Mouse (Mus musculus): ENCODE measurements at regions not wholly inside any gene's neighbourhood (a gene's known extent, or its start where the extent isn't known, plus 50 kb on each side); places are given as distances from the start of the nearest gene placed in this dataset.
"Not testable (repeated sequence)": the region's sequence is repeated elsewhere in the genome, so short reads cannot be mapped to it uniquely, and the experiment has no call there.

DNA sequence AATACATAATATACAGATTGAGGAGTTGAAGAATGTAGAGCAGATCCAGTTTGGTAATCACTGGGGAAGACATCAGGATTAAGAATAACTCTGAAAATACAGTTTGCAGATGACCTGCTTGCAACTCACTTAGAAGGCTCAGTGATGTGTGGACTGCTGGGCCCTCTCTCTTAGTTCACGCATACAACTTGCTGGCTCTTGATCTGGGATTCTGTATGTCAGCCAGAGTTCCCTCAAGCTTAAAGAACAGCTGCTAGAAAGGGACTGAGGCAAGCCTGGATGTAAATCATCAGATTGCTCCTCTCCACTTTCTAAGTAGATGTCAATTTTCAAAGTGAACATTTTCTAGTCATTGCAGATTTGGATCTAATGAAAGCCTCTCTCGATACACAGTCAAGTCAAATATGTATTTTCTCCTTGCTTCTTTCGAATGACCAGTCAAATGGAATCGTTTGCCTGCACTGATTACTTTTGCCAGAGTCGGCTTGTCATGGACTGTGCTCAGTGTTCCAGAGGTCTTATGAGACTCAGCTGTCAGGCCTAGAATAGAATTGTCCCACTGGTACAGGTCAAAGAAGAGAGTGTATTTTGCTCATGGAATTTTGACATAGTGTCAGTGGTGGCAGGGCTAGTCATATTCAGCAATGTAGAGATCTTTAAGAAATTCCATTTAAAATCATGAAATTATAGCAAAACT, 334.2 kb upstream of the Cwc22 start:
- DNase-seq (ENCODE audit: low spot score in 2 of 2): no peak

DNA sequence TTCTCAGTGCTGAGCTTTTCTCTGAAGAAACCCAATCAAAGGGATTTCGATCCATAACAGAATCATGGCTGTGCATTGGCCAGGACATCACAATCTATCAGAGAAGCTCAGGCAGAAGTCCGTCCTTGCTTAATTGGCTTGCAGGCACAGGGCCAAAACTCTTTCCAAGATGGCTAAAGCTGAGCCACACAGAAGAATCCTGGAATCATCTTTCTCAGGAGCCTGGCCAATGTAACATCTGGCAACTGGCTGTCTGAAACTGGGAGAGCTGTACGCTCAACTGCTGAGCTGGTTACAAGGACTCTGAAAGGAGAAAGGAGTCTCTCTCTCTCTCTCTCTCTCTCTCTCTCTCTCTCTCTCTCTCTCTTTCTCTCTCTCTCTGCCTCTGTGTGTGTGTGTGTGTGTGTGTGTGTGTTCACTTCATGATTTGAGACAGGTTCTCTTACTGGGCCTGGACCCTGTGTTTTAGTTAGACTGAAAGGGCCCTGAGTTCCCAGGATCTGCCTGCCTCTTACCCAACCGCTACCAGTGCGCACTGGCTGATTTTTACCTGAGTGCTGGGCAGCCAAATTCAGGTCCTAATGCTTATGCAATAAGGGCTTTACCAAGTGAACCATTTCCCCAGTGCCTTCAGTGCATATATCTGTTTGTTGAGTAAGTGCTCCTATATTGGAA, 333.3 kb upstream of the Cwc22 start:
- peak in 1 of 2 experiments; percentile 9 for DNase-seq (ENCODE audit: low spot score in 2 of 2)

DNA sequence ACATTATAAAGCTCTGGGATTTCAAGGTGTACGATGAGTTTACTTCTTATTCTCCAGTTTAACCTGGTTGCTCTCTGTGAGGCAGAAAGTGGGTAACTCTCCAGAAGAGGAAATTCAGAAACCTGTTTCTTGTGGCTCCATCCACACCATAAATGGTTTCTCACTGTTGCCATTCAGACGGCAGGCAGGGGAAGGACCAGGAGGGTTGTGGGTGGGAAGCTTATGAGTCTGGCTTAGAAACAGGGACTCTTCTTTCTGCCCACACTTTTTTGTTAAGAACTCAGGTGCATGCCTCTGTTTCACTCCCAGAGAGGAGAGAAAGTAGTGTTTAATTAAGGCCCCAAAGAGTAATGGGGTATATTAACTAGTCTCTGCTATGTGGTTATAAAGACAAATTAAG, 332.5 kb upstream of the Cwc22 start:
- no peak for DNase-seq (ENCODE audit: low spot score in 2 of 2)

DNA sequence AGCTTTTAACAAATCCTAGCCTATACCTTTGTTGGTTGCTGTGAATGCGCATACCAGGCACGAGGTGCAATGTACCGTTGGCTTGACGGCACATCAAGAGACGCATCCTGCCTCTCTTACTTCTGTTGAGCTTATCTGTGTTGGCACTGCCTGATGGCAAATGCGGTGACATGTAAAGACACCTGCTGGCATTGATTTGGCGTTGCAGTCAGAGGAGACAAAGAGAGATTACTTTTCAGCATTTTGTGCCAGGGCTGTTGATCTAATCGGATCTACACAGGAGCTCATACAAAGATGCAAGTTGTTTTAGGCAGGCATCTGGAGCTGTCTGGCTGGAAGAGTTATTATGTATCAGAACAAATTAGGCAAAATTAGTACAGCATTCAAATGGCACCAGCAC, 331.5 kb upstream of the Cwc22 start:
- no peak for DNase-seq (ENCODE audit: low spot score in 2 of 2)

DNA sequence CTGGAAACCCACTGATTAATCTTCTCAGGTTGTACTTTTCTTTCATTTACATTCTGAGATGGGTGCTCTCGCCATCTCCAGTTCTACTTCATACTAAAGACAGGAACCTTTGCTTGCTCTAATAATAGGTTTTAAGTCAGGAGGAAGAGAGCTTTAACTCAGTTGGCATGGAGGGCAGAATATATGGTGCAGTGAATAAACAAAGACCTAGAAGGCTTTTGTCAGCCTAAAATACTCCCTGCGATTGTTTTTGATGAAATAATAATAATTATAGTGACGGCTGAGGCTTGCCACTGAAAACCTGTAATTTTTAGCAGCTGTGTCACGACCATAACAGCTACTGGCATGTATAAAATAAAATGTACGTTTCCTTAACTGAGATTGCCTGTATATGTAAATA, 327.9 kb upstream of the Cwc22 start:
- DNase-seq (ENCODE audit: low spot score in 2 of 2): no peak

DNA sequence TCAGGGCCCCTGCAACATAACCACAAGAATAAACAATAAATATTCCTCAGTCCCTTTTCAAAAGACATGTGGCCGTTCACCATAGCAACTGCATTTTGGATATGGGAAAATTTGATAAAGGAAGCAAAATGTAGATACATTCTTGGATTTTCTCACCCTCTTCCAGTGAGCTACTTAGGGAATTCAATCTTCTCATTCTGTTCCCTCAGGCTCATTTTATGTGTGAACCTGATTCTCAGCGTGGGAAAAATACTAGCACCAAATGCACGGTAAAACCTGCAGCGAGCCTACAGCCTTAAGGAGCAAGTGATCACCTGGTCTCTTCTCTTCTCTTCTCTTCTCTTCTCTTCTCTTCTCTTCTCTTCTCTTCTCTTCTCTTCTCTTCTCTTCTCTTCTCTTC, 322.5 kb upstream of the Cwc22 start:
- DNase-seq (ENCODE audit: low spot score in 2 of 2): no peak

DNA sequence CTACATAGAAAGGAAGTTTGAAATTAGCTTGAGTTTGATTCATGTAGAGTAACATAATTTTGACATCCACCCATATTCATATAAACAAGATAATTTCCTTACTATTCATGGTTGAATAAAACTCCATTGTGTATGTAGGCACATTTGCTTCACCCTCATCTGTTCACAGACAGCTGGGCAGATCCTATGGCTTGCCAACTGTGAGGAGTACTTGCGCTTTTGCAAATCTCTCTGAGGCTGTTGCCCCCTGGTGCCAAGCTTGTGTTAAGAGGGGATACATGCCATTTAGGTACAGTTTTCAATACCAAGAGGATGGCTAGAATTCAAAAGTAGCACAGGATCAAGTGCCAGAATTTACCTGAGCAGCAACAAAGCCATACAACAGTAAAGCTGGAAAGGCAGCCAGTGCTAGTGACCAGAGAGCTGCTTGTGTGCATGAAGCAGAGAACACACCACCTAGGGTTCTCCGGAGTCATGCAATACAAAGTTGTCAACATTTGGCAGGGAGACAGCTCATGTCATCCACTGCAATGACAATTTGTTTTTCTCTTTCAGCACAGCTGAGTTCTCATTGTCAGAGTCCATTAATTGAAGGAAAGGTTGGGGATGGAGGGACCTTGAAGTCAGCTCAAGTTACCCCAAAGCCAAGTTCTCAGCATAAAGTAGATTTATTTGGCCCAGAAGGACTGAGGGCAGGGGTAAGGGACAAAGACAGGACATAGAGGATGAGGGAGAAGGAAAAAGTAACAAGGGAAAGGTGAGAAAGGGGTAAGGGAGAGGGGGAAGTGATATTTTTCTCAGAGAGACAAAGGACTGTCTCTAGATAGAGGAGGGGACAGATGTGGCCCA, 321.6 kb upstream of the Cwc22 start:
- no peak for DNase-seq (ENCODE audit: low spot score in 2 of 2)

DNA sequence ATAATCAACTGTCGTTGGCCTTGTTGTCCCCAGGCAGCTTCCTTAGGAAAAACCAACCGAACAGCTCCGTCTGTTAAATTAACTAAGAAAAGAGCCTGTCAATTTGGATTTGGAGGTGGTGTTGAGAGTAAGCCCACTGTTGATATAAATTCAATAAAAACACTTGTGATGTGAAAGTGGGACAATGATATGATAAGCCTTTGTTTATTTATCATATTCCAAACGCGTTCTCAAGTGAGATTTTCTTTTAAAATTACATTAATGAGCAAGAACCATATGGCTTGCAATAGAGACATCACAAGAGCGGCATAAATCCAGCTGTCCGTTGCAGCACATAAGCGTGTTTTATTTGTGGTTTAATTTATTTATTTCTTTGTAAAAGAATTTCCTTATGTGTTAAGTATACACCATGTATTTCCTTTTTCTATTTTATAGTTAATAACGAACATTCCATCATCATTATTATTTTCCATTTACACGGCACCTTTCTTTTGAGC, 307.5 kb upstream of the Cwc22 start:
- no peak for DNase-seq (ENCODE audit: low spot score in 2 of 2)

DNA sequence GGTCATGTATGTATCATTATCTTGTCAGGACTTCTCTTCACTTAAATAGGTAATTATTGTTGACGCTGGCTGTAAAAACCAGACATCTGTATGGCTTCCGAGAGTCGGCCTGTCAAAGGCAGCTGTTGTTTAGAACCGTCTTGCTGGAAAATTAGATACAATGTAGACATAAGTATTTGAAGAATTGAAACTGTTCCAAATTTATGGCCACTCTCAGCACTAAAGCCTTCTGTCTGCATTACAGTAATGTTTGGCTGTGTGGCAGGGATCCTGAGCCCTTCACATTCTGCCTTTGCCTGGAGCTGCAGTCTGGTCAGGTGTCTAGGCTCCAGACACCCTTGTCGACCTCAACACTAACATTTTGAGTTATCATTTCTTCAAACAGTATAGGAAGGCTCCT, 300.2 kb upstream of the Cwc22 start:
- DNase-seq (ENCODE audit: low spot score in 2 of 2): no peak

DNA sequence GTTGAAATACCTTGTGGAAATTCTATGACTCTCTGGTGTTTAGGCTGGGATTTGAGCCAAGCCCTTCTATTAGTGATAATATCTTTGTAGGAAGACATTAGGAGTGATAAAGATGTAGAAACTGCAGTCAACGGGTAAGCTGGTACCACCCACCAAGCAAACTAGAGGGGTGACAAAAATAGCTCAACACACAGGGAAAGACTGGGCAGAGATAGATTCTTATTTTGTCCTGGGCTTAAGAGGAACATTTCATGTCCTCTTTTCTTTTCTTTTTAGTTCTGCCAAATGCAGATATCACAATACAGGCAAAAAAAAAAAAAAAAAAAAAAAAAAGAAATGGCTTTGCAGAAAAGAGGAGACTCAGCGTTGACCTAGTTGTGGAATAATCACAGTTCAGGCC, 294.1 kb upstream of the Cwc22 start:
- DNase-seq (ENCODE audit: low spot score in 2 of 2): no peak

DNA sequence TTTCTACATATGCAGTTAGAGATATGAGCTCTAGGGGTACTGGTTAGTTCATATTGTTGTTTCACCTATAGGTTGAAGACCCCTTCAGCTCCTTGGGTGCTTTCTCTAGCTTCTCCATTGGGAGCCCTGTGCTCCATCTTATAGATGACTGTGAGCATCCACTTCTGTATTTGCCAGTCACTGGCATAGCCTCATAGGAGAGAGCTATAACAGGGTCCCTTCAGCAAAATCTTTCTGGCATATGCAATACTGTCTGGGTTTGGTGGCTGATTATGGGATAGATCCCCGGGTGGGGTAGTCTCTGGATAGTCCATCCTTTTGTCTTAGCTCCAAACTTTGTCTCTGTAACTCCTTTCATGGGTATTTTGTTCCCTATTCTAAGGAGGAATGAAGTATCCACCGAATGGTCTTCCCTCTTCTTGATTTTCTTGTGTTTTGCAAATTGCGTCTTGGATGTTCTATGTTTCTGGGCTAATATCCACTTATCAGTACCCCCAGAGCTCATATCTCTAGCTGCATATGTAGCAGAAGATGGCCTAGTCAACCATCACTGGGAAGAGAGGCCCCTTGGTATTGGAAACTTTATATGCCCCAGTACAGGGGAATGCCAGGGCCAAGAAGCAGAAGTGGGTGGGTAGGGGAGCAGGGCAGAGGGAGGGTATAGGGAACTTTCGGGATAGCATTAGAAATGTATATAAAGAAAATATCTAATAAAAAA, 279.4 kb upstream of the Cwc22 start:
- not testable (repeated sequence) for DNase-seq (ENCODE audit: low spot score in 2 of 2)

DNA sequence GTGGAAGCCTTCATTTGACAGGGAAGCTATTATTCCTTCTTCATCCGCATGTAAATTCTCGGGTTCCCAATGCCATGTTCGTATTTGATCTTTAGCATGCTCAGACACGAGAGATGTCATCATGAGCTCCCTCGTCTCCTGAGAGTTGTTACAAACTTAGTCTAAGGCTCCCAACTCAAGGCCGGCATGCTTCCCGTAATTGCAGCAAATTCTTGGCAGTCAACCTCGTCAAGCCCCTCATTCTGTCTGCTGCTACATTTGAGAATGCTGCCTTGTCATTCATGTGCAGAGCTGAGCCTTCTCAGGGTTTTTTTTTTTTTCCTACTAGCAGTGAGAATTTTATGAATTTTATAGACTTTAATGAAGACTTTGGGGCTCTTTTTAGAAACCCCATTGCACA, 268.3 kb upstream of the Cwc22 start:
- no peak for DNase-seq (ENCODE audit: low spot score in 2 of 2)

DNA sequence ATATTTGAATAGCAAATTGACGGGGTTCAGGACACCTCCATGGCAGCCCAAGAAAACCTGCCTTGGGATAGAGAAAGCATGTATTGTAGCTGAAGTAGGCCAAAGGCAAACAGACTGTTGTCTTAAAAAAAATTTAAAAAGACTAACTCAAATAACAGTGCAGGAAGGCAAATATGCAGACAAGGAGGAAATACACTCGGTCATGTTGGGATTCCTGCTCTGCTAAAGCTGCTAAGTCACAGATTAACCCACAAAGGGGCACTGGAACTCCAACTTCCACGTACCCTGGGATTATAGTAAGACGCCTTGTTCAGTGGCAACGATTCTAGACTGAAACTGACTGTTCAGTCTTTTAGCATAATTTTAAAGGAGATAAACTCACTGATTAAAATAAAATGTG, 258.9 kb upstream of the Cwc22 start:
- DNase-seq (ENCODE audit: low spot score in 2 of 2): no peak

DNA sequence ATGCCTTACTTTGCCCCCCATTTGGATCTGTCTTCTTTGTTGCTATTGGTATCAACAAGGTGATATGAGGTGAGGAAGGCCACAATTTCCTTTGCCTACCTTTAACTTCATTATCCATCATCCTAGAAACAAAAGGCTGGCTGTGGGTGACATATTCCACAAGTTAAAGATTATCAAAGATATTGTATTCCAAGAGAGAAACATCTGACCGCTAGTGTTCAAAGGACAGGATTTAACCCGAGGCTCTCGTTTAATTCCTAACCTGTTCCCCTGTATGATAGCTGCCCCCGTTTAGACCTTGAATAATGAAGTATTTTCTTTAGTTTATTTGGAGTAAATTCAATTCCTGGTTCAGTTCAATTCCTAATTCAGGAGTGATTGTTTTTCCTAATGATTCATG, 249.8 kb upstream of the Cwc22 start:
- DNase-seq (ENCODE audit: low spot score in 2 of 2): no peak

DNA sequence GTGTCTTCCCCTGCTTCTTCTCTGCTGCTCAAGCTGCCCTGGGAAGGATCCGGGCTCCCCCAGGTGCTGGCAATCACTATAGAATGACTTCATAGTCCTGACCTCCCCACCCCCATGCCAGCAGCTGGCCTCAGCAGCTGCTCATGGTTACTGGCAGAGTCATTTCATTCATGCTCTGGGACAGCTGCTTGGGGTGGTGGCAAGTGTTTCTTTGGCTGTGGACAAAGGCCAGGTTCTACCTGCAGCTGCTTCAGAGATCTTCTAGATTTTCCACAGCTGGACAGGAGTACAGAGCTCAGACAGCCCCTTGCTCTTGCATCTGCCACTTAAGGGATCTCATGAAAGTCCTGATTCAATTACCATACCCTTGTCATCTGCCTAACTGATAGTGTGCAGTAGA, 243.4 kb upstream of the Cwc22 start:
- DNase-seq (ENCODE audit: low spot score in 2 of 2): no peak

DNA sequence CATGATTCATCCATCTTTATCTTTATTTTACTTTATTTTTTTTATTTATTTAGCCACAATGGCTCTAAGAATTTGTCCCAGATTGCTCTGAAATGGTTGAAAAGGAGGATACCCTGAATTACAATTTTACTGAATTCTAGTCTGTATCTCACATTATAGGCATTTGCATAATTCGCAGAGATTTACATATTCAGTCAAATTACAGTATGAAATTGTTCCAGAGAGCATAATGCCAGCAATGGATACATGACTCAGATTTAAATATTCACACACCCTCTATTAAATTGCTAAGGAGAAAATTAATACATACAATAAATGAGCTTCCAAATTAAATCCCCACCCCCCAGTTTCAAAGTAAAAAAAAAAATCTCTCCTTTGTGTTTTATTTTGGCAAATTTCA, 238.8 kb upstream of the Cwc22 start:
- no peak for DNase-seq (ENCODE audit: low spot score in 2 of 2)

DNA sequence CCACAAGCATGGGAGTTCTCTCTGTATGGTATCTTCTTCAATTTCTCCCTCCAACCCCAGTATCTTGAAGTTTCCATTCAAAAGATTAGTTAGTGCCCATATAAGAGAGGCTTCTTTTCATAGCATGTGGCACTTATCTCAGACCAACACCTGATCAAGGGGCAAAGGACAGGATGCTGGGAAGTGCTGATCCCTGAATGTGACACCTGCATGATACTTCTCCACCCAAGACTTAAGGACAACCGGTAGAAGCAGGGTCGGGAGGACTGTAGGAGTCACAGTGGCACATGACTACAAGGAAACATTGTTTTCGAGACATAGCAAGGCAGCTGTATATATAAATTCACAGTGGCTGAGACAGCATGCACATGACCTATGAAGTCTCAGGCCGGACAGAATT, 227.6 kb upstream of the Cwc22 start:
- DNase-seq (ENCODE audit: low spot score in 2 of 2): no peak

DNA sequence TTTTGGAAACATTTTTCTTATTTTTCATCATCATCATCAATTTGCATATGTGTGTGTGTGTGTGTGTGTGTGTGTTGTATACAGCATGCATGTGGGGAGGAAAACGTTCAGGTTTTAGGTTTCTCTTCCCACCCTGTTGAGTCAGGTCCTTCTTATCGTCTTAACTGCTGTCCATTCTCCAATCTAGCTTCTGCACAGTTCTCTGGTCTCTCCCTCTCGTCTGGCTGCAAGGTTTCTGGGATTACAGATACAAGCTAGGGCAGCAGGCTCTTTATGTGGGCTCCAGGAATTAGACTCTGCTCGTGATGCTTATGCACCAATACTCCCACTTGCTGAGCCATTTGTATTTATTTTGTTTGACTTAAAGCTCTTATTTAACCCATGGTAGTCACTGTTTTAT, 226.6 kb upstream of the Cwc22 start:
- no peak for DNase-seq (ENCODE audit: low spot score in 2 of 2)

DNA sequence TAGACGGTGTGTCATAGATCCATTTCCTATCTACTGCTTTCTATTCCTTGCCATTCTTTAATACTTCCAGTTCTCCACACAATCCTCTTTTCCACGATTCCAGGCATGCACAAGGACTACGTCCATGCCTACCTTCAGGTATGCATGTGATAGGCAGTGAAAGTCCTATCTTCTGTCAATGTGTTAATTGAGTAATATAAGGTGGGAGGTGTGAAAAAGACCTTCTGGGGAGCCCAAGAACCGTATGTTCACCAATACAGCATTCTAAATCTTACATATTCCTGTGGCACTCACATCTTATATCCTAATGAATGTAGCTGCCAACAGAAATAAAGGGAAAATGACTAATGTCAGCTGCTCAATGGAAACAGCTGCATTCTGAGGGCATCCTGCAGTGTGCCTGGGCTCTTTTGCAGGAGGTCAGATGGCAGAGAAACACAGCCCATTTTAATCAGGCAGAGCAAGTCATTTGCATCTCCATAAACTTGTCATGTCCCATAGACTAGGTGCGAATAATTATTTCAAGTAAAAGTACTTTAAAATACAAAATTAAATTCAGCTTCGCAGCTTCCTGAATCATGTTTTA, 224.1 kb upstream of the Cwc22 start:
- no peak for DNase-seq (ENCODE audit: low spot score in 2 of 2)

DNA sequence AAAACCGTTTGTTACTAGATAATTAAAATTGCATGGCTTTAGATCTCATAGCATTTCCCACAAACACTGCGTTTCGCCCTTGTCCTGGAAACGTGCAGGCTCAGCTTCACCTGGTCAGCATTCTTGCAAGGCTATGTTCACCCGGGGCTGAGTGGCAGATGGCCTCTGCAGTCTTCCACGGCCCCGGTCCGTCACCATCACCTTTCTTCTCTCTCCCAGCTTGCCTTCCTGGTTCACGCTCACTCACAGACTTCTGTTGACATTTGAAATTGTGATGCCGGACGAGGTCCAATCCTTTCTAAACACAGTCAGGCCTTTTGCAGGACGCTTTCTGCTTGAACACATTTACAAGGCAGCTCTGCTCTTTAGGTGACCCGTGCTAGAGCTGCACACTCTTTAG, 219.3 kb upstream of the Cwc22 start:
- DNase-seq (ENCODE audit: low spot score in 2 of 2): no peak

DNA sequence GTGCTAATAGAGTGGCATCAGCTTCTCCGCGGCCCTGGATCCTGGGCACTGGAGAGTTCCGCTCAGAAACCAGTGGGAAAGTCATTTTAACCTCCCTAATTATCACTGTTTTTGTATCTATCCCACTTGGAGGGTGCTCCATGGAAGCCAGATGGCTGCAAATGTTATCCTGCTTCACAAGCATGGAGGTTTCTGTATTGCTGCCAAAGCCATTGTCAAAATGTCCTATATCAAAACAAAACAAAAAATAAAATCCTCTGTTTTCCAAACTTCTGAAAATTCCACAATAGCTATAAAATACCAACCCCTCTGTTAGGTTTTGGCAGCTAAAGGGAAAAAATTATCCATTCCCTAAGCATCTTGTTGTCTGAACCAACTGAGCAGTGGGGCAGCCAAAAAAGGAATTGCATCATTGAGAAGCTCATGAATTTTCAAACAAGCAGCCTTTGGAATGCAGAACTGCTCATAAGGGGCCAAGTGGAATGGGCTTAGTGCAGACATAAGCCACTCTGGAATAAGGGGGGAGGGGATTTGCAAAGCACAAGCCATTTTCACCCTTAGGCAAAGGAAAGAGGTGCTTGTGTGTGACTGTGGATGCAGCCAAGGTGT, 213.8 kb upstream of the Cwc22 start:
- DNase-seq (ENCODE audit: low spot score in 2 of 2): peak in 1 of 2 experiments; percentile 7
